Mouse (Mus musculus): ENCODE data around the gene Serp2.

GRCm38 (mm10) chr14:76533170-76533815, 23.4 kb downstream of the Serp2 start:
- TF ChIP-seq CTCF (IDR thresholded peaks at IDR 0.05; ENCODE audit: low read depth) (no peak), EP300 (IDR thresholded peaks at IDR 0.05; ENCODE audit: low read depth) (no peak)

All from heart, postnatal 0 days (tissue).